Mouse (Mus musculus): ENCODE measurements at regions not wholly inside any gene's neighbourhood (a gene's known extent, or its start where the extent isn't known, plus 50 kb on each side); places are given as distances from the start of the nearest gene placed in this dataset.

GRCm38 (mm10) chr6:127207308-127207707 is 55.3 kb upstream of the Ccnd2 start:
- no peak for DNase-seq (ENCODE audit: low spot score in 2 of 2)

GRCm38 (mm10) chr6:127213355-127213754 is 61.4 kb upstream of the Ccnd2 start:
- DNase-seq (ENCODE audit: low spot score in 2 of 2), result no peak

GRCm38 (mm10) chr6:127215915-127216314 is 63.9 kb upstream of the Ccnd2 start:
- no peak for DNase-seq (ENCODE audit: low spot score in 2 of 2)

- no peak for DNase-seq (ENCODE audit: low spot score in 2 of 2)
These were observed 66.8 kb upstream of the Ccnd2 start for GRCm38 (mm10) chr6:127218634-127219445.

GRCm38 (mm10) chr6:127219446-127219802 is 67.4 kb upstream of the Ccnd2 start:
- DNase-seq (ENCODE audit: low spot score in 2 of 2), result no peak

GRCm38 (mm10) chr6:127226242-127226983 is 74.4 kb upstream of the Ccnd2 start:
- DNase-seq (ENCODE audit: low spot score in 2 of 2), result no peak

GRCm38 (mm10) chr6:127236510-127237109 is 84.6 kb upstream of the Ccnd2 start:
- no peak for DNase-seq (ENCODE audit: low spot score in 2 of 2)

GRCm38 (mm10) chr6:127237168-127237567 is 85.2 kb upstream of the Ccnd2 start:
- DNase-seq (ENCODE audit: low spot score in 2 of 2), result no peak

- no peak for DNase-seq (ENCODE audit: low spot score in 2 of 2)
These were observed 87.8 kb upstream of the Ccnd2 start for GRCm38 (mm10) chr6:127239529-127240471.

- no peak for DNase-seq (ENCODE audit: low spot score in 2 of 2)
These were observed 88.7 kb upstream of the Ccnd2 start for GRCm38 (mm10) chr6:127240472-127241375.

- DNase-seq (ENCODE audit: low spot score in 2 of 2), result no peak
These were observed 89.9 kb upstream of the Ccnd2 start for GRCm38 (mm10) chr6:127241693-127242425.

GRCm38 (mm10) chr6:127243032-127243431 is 91.0 kb upstream of the Ccnd2 start:
- DNase-seq (ENCODE audit: low spot score in 2 of 2), result no peak

GRCm38 (mm10) chr6:127245814-127246440 is 93.9 kb upstream of the Ccnd2 start:
- DNase-seq (ENCODE audit: low spot score in 2 of 2), result no peak

GRCm38 (mm10) chr6:127246730-127247129 is 94.7 kb upstream of the Ccnd2 start:
- DNase-seq (ENCODE audit: low spot score in 2 of 2), result no peak

GRCm38 (mm10) chr6:127247343-127247742 is 95.3 kb upstream of the Ccnd2 start:
- DNase-seq (ENCODE audit: low spot score in 2 of 2), result no peak

GRCm38 (mm10) chr6:127250181-127250873 is 98.3 kb upstream of the Ccnd2 start:
- no peak for DNase-seq (ENCODE audit: low spot score in 2 of 2)

GRCm38 (mm10) chr6:127250874-127251670 is 99.1 kb upstream of the Ccnd2 start:
- DNase-seq (ENCODE audit: low spot score in 2 of 2), result no peak

GRCm38 (mm10) chr6:127251671-127251985 is 99.6 kb upstream of the Ccnd2 start:
- no peak for DNase-seq (ENCODE audit: low spot score in 2 of 2)

Data from urinary bladder, postnatal 4 days (tissue).